Mouse (Mus musculus): ENCODE results near the gene Btrc. TPM values are rescaled to one million over a fixed set of nuclear protein-coding genes. Genes with fewer than 3 reads are reported as not detected.
"Not testable (repeated sequence)": the region's sequence is repeated elsewhere in the genome, so short reads cannot be mapped to it uniquely, and the experiment has no call there.

The Btrc gene
- total RNA-seq, 2 experiments from 2014 or later, result 27.1 to 28.1 TPM

DNA sequence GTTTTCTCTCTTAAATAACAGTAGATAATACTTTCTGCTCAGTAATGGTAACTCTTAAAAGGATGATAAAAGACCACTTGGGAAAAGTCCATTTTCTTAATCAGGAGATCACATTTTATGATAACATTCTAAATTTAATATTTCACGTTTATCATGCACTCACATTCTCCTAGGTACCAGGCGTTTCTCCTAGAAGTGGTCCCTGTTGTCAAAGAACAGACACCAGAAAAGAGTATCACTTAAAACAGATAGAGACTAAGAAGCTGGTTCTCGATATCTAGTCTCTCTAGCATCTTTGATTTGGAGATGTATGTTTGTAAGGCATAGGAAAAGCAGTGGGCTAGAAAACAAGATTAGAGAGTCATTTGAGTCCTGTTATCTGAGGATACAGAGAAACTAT, 147.1 kb downstream of the Btrc start:
- intact Hi-C loops (cut with DNase I; ENCODE audit: low total_unique reads), result no loop called here
- no peak for DNase-seq

DNA sequence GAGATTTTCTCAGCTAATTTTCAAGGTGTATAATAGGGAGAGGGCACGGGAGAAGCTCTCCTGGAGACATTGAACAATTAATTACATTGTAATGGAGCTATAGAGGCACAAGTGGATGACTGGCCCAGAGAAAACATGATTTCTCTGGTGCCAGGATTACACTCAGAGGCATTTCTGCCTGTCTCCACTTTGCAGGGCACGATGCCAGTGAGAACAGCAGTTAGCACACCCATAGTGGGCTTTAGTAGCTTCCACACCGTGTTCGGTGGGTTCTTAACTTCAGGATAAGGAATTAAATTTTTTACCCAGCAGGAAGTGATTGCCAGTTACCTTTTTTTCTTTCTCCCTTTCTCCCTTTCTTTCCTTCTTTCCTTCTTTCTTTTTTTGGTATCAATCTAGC, 147.9 kb downstream of the Btrc start:
- no peak for DNase-seq
- intact Hi-C loops (cut with DNase I; ENCODE audit: low total_unique reads), result no loop called here

- intact Hi-C loops (cut with DNase I; ENCODE audit: low total_unique reads), result no loop called here
- no peak for DNase-seq
These were observed 151.8 kb downstream of the Btrc start for GRCm38 (mm10) chr19:45515341-45515740.

DNA sequence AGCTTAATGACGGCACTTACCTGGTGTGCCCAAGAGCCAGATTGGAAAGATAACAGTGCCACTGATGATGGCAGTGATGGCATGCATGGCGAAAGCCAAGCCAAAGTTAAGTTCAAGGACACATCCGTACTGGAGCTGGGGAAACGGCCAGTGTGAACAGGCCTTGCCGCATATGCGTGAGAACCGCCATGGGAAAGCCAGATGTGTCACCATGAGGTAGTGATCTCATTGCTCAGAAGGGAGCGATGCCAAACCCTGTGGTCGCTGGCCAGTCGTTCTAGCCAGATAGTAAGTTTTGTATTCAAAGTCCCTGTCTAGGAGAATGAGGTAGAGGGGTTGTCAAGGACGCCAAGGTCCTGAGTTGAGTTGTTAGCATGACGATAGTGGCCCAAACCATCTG, 152.7 kb downstream of the Btrc start:
- no peak for DNase-seq
- intact Hi-C loops (cut with DNase I; ENCODE audit: low total_unique reads), result no loop called here

DNA sequence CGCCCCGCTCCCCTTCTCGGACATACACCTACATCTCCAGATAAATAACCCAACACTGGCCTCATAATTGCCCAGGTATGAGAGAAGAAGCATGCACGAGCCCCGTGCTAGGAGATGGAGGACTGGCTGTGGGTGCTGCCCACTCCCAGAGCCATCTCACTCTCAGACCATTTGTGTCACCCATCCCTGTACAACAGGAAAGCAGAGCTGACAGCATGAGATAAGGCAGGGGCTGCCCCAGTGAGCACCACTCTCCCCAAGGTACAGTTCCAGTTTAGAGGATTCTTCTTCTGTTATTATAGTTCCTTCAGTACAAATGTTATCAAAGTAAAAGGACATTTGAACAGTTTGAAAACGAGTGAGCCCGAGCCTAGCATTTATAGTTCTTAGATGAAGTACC, 163.8 kb downstream of the Btrc start:
- intact Hi-C loops (cut with DNase I; ENCODE audit: low total_unique reads), result no loop called here
- no peak for DNase-seq

DNA sequence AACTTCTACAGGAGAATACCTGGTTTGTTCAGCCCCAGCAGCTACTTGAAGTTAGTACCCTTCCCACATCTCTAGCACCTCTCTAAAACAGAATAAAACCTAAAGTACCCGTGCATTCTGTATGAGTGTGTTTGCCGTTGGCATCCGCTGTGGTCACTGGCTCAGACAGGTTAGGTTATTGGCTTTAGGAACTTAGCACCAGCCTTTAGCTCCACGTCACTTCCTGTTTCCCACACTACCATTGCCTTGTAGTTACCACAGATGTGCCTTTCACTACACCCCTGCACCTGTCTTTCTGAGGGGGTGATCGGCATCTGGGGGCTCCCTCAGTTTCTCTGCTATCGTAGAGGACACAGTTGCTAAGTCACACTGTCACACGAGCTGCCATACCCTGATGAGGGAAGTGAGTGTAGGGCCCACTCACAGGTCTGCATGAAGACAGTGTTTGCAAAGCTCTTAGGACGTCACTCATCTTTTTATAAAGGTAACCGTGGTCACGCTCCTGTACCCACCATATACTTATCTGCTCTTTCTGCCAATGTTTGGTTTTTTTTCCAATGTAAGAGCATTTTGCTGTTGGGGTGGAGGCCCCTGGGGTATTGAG, 164.5 kb downstream of the Btrc start:
- intact Hi-C loops (cut with DNase I; ENCODE audit: low total_unique reads), result no loop called here
- DNase-seq, result no peak

GRCm38 (mm10) chr19:45529294-45529693, 165.8 kb downstream of the Btrc start:
- intact Hi-C loops (cut with DNase I; ENCODE audit: low total_unique reads), result no loop called here
- no peak for DNase-seq

GRCm38 (mm10) chr19:45530200-45530995, 166.9 kb downstream of the Btrc start:
- no peak for DNase-seq
- intact Hi-C loops (cut with DNase I; ENCODE audit: low total_unique reads), result no loop called here

- intact Hi-C loops (cut with DNase I; ENCODE audit: low total_unique reads), result no loop called here
- no peak for DNase-seq
These were observed 168.0 kb downstream of the Btrc start for GRCm38 (mm10) chr19:45531554-45531953.

DNA sequence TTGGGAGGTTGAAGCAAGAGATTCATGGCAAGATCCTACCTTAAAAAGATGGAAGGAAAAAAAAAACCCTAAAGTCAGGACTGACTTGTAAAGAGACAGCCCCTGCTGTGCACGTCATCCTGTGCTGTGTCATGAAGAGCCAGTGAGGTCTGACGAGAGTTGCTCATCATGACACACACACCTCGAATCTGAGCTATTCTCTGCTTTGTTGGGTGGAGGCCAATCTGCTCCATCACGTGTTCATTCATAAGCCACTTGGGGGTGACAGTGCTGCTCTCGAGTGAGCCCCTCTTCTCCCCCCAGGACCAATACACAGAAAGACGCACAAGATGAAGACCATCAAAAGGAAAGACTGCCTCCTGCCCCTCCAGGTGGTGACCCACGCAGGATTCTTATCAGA, 170.1 kb downstream of the Btrc start:
- no peak for DNase-seq
- intact Hi-C loops (cut with DNase I; ENCODE audit: low total_unique reads), result no loop called here

GRCm38 (mm10) chr19:45535214-45535735, 171.7 kb downstream of the Btrc start:
- DNase-seq, result no peak
- intact Hi-C loops (cut with DNase I; ENCODE audit: low total_unique reads), result no loop called here

DNA sequence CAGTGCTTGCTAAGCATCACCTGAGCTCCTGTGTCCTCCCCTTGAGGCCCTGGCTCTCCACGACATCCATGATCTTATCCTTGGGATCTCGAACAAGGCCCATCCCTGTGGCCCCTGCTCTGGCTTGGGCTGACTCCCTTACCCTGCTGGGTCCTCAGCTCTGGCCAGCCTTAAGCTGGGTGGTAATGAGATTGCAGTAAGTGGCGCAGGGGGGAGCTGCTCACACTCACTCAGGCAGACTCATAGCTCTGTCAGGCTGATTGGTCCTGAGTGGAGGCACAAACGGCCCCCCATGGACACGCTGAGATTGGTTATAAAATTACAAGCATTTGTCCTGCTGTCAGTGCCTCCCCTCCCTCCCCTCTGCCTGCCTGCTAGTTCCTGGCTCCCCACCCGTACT, 172.4 kb downstream of the Btrc start:
- intact Hi-C loops (cut with DNase I; ENCODE audit: low total_unique reads), result no loop called here
- DNase-seq, result no peak

DNA sequence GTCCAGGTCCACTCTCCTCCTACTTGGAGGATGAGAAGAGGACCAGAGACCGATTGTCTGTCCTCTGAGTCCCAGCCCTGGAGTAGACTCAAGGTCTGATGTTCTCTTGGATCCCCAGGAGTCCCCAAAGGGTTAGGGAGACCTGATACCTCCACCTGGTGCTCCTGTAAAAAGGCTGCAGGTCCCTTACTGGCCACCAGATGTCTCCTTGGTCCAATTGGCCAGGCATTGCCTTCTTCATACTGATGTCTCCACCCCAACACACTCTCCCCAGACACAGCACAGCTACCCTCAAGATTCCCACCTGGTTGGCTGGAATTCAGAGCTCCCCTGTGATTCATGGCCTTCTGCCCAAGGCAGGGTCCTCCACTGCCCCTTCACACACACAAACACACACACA, 174.0 kb downstream of the Btrc start:
- intact Hi-C loops (cut with DNase I; ENCODE audit: low total_unique reads), result no loop called here
- no peak for DNase-seq

GRCm38 (mm10) chr19:45540657-45541408, 177.3 kb downstream of the Btrc start:
- intact Hi-C loops (cut with DNase I; ENCODE audit: low total_unique reads), result loop anchor here (5.0 to 10.0 kb wide), 4 partner anchors 56 to 319 kb away; no protein-coding TSS in a partner anchor
- DNase-seq, result no peak

DNA sequence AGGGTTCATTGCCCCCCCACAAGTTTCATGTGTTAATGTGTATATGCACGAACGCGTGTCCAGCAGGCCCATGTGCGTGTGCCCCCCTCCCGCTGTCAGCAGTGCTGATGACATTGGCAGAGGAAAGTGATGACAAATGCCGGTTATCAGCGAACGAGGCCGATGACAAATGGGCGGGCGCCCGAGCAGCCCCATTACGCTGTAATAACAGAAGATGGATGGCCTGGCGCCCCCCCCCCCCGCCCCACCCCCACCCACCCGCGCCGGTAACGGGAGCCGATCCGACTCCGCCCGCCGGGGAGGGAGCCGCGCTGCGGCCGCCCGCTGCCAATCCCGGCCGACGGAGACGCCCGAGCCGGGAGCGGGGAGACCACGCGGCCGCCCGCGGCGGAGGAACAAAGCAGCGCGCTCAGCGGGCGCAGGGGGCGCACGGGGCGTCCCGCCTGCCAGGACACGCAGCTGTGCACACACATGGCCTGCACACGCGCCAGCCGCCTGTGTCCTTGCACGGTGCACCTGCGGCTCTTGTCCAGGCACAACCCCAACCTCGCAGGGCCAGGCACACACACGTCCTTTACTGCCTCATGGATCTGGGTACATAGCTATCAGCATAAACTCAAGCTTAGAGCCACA, 178.0 kb downstream of the Btrc start:
- intact Hi-C loops (cut with DNase I; ENCODE audit: low total_unique reads), result loop anchor here (5.0 to 10.0 kb wide), 4 partner anchors 57 to 319 kb away; no protein-coding TSS in a partner anchor

GRCm38 (mm10) chr19:45542061-45542460, 178.5 kb downstream of the Btrc start:
- no peak for DNase-seq
- intact Hi-C loops (cut with DNase I; ENCODE audit: low total_unique reads), result loop anchor here (5.0 to 10.0 kb wide), 4 partner anchors 57 to 320 kb away; no protein-coding TSS in a partner anchor

More for the DNA sequence above, 178.0 kb downstream of the Btrc start:
- DNase-seq, result peak; percentile 52

DNA sequence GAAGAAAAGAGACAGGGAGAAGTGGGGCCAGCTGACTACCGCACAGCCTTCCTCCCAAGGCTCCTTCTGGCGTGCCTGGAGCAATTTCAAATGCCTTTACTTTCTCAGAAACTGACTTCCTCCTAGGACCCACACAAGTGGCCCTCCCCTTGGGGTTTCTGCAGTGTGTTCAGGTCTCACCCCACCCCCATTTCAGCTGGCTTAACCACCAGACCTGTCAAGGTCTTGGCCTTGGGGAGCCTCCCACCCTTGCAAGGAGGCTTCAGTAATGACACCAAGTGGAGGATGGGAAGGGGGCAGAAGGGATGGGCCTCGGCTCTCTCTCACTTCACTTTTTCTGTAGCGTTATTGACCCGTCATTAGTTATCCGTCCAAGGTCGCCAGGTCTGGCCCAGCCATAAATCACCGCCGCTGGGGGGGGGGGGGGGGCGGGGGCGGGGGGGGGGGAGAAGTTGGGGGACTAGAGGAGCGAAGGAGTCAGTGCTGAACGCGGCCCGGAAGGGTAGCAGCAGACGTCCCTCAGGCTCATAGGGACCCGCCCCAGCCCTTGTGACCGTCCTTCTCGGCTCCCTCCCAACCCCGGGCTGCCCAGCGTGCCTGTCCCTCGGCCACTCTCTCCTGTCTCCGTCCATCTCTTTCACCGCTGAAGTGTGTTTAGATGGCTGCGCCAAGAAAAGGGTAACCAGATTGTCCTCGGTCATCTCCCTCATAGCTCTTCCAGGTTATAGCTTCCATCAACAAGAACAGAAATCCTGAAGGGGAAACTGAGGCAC, 180.8 kb downstream of the Btrc start:
- no peak for DNase-seq
- intact Hi-C loops (cut with DNase I; ENCODE audit: low total_unique reads), result loop anchor here (5.0 to 10.0 kb wide), 4 partner anchors 60 to 322 kb away; no protein-coding TSS in a partner anchor

DNA sequence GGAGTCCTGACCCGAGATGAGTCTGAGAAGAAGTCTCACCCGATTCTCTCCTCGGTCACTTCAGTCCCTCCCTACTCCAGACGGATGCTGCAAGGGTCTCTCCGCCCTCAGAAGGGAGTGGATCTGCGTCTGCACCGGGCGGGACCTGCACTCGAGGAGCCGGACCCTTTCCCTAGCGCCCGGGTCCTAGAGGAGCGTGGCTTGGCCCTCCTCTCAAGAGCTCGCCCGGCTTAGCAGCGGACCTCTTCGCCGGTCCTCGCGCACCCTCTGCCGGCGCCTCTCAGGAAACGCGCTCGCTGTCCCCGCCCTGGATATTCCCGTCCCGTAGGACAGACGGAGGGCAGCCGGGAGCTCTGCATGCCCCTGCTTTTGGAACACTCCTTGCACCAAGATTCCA, 181.4 kb downstream of the Btrc start:
- DNase-seq, result peak; percentile 82
- intact Hi-C loops (cut with DNase I; ENCODE audit: low total_unique reads), result loop anchor here (5.0 to 10.0 kb wide), 4 partner anchors 60 to 323 kb away; no protein-coding TSS in a partner anchor

DNA sequence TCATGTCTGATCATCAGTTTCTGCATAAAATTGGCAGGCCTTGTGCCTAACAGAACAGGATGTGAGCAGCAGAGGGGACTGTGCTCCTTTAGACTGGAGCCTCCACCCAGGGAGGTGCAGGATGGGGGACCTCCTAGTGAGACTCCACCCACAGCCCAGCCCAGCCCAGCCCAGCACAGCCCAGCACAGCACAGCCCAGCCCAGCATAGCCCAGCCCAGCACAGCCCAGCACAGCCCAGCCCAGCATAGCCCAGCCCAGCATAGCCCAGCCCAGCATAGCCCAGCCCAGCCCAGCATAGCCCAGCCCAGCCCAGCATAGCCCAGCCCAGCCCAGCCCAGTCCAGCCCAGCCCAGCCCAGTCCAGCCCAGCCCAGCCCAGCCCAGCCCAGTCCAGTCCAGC, 184.7 kb downstream of the Btrc start:
- DNase-seq, result not testable (repeated sequence)
- intact Hi-C loops (cut with DNase I; ENCODE audit: low total_unique reads), result loop anchor here (10.0 kb wide), 2 partner anchors 63 to 103 kb away; no protein-coding TSS in a partner anchor
